Mouse (Mus musculus) testis, adult 10 weeks (tissue): Measurements from ENCODE around the gene Cramp1l. TPM values are rescaled to one million over a fixed set of nuclear protein-coding genes. Genes with fewer than 3 reads are reported as not detected.

Experiments
- polyA plus RNA-seq: library from polyadenylated mRNA; stranded (reverse); fragments of 350-450 nt; fragmentation: Illumina TruSeq; extraction: RNeasy Lipid Tissue Mini Kit (QIAGEN cat#74804); gene quantifications from one replicate; pipeline ENCODE4 v1.2.3, GENCODE M21; 2014; ENCODE audit warnings: low read depth, low replicate concordance

Gene Cramp1l
- 13.1 TPM for polyA plus RNA-seq

GRCm38 (mm10) chr17:25015655-25016291 lies at the start of gene Cramp1l, which contains the start of gene Ift140:
Gene Cramp1l, minus strand, starts transcription at chr17:25015788.
Gene Ift140, plus strand, starts transcription at chr17:25016085.

GRCm38 (mm10) chr17:24960135-24960851 lies 55.3 kb downstream of the Cramp1l start, which contains the start of gene Jpt2:
Gene Jpt2, minus strand, starts transcription at chr17:24960689.

DNA sequence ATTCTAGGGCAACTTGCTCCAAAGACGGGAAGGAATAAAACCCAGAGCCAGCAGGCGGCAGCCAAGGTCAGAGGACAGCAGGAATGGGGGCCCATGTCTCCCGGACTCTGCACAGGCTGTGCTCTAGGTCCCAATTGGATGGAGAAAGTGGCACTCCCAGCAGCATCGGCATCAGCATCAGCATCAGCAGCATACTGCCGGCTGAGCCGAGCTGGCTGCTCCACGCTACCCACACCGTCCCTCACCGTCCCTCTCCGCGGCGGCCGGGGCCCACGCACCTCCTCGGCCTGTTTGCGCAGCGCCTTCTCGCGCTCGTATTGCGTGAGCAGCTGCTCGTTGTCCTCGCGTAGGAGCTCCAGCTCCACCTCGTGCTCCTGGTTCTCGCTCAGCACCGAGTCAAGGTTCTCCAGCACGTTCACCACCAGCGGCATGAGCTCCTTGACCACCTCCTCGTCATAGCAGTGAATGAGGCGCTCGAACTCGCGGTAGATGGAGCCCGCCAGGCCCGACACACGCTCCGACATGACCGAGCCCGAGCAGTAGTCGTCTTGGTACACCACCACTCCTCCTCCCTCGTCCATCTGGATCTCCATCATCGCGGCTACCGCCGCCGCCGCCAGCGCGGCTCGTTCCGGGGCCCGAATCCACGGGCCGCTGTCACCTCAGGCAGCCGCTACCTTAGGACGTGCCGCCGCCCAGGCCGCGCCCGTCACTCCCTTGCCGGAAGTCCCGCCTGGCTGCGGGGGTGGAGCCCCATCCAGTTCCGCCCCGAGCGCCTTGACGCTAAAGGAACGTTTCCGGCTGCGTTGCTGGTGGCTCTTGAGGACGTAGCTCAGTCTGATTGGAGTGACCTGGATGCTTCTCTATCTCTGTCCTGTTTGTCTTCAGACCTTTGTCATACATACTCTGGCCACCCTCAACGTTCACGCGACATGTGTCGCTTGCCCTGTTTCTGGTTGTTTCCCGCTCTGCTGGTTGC lies 79.0 kb downstream of the Cramp1l start, which contains the start of gene Mapk8ip3:
Gene Mapk8ip3 (minus strand): TSS at position 719 of the 979 bp plus-strand sequence.

Other genes with a start within 250 kb of the Cramp1l start
- gene Meiob, start 211.5 kb downstream of the Cramp1l start, polyA plus RNA-seq = 67.9 TPM
- 93.5 TPM for gene Hagh, start 175.6 kb downstream of the Cramp1l start, polyA plus RNA-seq
- gene Fahd1, start 165.4 kb downstream of the Cramp1l start, polyA plus RNA-seq = 25.4 TPM
- gene Igfals, start 149.8 kb downstream of the Cramp1l start, polyA plus RNA-seq = not detected
- gene Nubp2, start 129.4 kb downstream of the Cramp1l start, polyA plus RNA-seq = 19.6 TPM
- gene Spsb3, start 129.1 kb downstream of the Cramp1l start, polyA plus RNA-seq = 1.6 TPM
- gene Eme2, start 120.7 kb downstream of the Cramp1l start, polyA plus RNA-seq = 1.9 TPM
- gene Mrps34, start 120.7 kb downstream of the Cramp1l start, polyA plus RNA-seq = 0.64 TPM
- gene Nme3, start 119.3 kb downstream of the Cramp1l start, polyA plus RNA-seq = 0.69 TPM
- 4.3 TPM for gene Mapk8ip3, start 78.8 kb downstream of the Cramp1l start, polyA plus RNA-seq
- gene Jpt2, start 55.1 kb downstream of the Cramp1l start, polyA plus RNA-seq = 13.2 TPM
- 141 TPM for gene Ift140, start 297 bp upstream of the Cramp1l start, polyA plus RNA-seq
- 1.2 TPM for gene Tmem204, start 67.8 kb upstream of the Cramp1l start, polyA plus RNA-seq
- gene Telo2, start 100.2 kb upstream of the Cramp1l start, polyA plus RNA-seq = 0.48 TPM
- gene Ptx4, start 105.0 kb upstream of the Cramp1l start, polyA plus RNA-seq = not detected
- 3.2 TPM for gene Clcn7, start 117.6 kb upstream of the Cramp1l start, polyA plus RNA-seq
- 2.2 TPM for gene Ccdc154, start 146.7 kb upstream of the Cramp1l start, polyA plus RNA-seq
- not detected for gene Gm38655, start 159.7 kb upstream of the Cramp1l start, polyA plus RNA-seq
- gene BC003965, start 168.8 kb upstream of the Cramp1l start, polyA plus RNA-seq = 5.9 TPM
- 3.5 TPM for gene Unkl, start 172.6 kb upstream of the Cramp1l start, polyA plus RNA-seq
- gene Gnptg, start 224.3 kb upstream of the Cramp1l start, polyA plus RNA-seq = 2.9 TPM
- gene Tsr3, start 224.4 kb upstream of the Cramp1l start, polyA plus RNA-seq = 6.2 TPM
- gene Baiap3, start 240.6 kb upstream of the Cramp1l start, polyA plus RNA-seq = 0.20 TPM